Mouse (Mus musculus): Measurements from ENCODE around the gene Epha4. TPM values are rescaled to one million over a fixed set of nuclear protein-coding genes. Genes with fewer than 3 reads are reported as not detected.

Gene Epha4
- polyA plus RNA-seq, 1 experiment: 0.22 TPM

GRCm38 (mm10) chr1:77473446-77474376 is 41.2 kb downstream of the Epha4 start:
- no peak overlapping the region for H3K27ac ChIP-seq (ENCODE audit: control insufficient read depth, insufficient read depth, low read depth, low read length)
- H3K27me3 ChIP-seq (ENCODE audit: control insufficient read depth, insufficient read depth, low read length): no peaks in the 10 kb centered on the region
- no peak overlapping the region for H3K4me3 ChIP-seq (ENCODE audit: control insufficient read depth, low read depth, low read length)
- H3K36me3 ChIP-seq (ENCODE audit: control insufficient read depth, insufficient read depth, low read length): no peaks in the 10 kb centered on the region
- no peaks in the 10 kb centered on the region for H3K4me1 ChIP-seq (ENCODE audit: control insufficient read depth, insufficient read depth, low read length)
- no peak for TF ChIP-seq CTCF (IDR thresholded peaks at IDR 0.05; ENCODE audit: control insufficient read depth, insufficient read depth, insufficient replicate concordance, low read depth, low read length)
- no peak for TF ChIP-seq POLR2A (IDR thresholded peaks at IDR 0.05; ENCODE audit: control insufficient read depth, low read depth, low read length)

GRCm38 (mm10) chr1:77472566-77472965 is 42.3 kb downstream of the Epha4 start:
- TF ChIP-seq POLR2A (IDR thresholded peaks at IDR 0.05; ENCODE audit: control insufficient read depth, low read depth, low read length) (no peak), CTCF (IDR thresholded peaks at IDR 0.05; ENCODE audit: control insufficient read depth, insufficient read depth, insufficient replicate concordance, low read depth, low read length) (no peak)
- H3K36me3 ChIP-seq (ENCODE audit: control insufficient read depth, insufficient read depth, low read length): no peaks in the 10 kb centered on the region
- H3K27ac ChIP-seq (ENCODE audit: control insufficient read depth, insufficient read depth, low read depth, low read length): no peak overlapping the region
- H3K4me1 ChIP-seq (ENCODE audit: control insufficient read depth, insufficient read depth, low read length): no peaks in the 10 kb centered on the region
- H3K27me3 ChIP-seq (ENCODE audit: control insufficient read depth, insufficient read depth, low read length): no peaks in the 10 kb centered on the region
- H3K4me3 ChIP-seq (ENCODE audit: control insufficient read depth, low read depth, low read length): no peak overlapping the region

- Histone ChIP-seq H3K4me1 (ENCODE audit: control insufficient read depth, insufficient read depth, low read length) (no peaks in the 10 kb centered on the region), H3K27me3 (ENCODE audit: control insufficient read depth, insufficient read depth, low read length) (no peaks in the 10 kb centered on the region), H3K36me3 (ENCODE audit: control insufficient read depth, insufficient read depth, low read length) (no peaks in the 10 kb centered on the region), H3K27ac (ENCODE audit: control insufficient read depth, insufficient read depth, low read depth, low read length) (no peak overlapping the region), H3K4me3 (ENCODE audit: control insufficient read depth, low read depth, low read length) (no peak overlapping the region)
- TF ChIP-seq POLR2A (IDR thresholded peaks at IDR 0.05; ENCODE audit: control insufficient read depth, low read depth, low read length) (no peak), CTCF (IDR thresholded peaks at IDR 0.05; ENCODE audit: control insufficient read depth, insufficient read depth, insufficient replicate concordance, low read depth, low read length) (no peak)
Observed at GRCm38 (mm10) chr1:77471447-77471846, 43.4 kb downstream of the Epha4 start.

DNA sequence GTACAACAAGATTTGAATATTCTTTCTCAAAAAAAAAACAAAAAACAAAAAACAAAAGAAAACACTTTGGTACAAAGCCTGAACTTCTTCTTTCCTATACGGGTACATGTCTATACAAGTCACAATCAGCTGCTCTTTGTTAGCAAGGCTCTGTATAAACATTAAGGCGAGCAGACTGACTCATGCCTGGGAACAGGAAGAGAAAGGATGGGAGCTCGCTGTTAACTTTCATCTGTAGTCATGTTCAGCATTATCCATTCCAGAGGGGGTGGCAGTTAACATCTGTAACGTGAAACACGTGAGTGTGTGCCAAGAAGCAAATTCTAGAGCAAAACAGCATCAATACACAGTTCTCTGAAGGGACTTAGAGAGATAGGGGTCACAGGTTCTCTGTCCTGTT is 43.9 kb downstream of the Epha4 start:
- Histone ChIP-seq H3K4me1 (ENCODE audit: control insufficient read depth, insufficient read depth, low read length) (no peaks in the 10 kb centered on the region), H3K4me3 (ENCODE audit: control insufficient read depth, low read depth, low read length) (no peak overlapping the region), H3K36me3 (ENCODE audit: control insufficient read depth, insufficient read depth, low read length) (no peaks in the 10 kb centered on the region), H3K27ac (ENCODE audit: control insufficient read depth, insufficient read depth, low read depth, low read length) (no peak overlapping the region), H3K27me3 (ENCODE audit: control insufficient read depth, insufficient read depth, low read length) (no peaks in the 10 kb centered on the region)
- TF ChIP-seq CTCF (IDR thresholded peaks at IDR 0.05; ENCODE audit: control insufficient read depth, insufficient read depth, insufficient replicate concordance, low read depth, low read length): no peak
- no peak for TF ChIP-seq POLR2A (IDR thresholded peaks at IDR 0.05; ENCODE audit: control insufficient read depth, low read depth, low read length)

DNA sequence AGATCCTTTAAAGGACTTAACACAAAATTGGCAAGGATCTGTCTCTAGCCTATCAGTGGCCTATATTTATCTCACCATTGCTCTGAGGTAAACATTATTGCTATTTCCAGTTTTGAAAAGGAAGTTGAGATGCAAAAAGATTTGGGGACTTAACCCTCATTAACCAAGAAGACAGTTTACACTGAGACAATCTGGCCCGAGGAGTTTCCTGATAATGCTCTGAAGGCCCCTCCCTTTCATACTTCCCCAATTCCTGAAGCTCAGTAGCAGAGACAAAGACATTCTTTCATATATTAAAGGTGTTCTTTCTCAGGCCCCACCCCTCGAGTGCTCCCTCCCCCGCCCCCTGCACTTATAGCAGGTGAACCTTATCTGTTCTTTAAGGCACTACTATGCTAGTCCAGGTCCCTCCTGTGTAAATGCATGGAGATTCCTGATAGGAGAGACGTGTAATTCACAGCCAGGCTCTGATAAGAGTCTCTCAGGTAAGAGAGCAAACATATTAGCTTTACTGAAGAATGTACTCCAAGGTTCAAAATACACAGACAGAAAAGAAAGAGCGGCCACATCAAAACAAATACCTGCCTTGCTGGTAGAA is 46.1 kb downstream of the Epha4 start:
- H3K27me3 ChIP-seq (ENCODE audit: control insufficient read depth, insufficient read depth, low read length): no peaks in the 10 kb centered on the region
- H3K4me3 ChIP-seq (ENCODE audit: control insufficient read depth, low read depth, low read length): no peak overlapping the region
- no peaks in the 10 kb centered on the region for H3K4me1 ChIP-seq (ENCODE audit: control insufficient read depth, insufficient read depth, low read length)
- no peaks in the 10 kb centered on the region for H3K36me3 ChIP-seq (ENCODE audit: control insufficient read depth, insufficient read depth, low read length)
- TF ChIP-seq CTCF (IDR thresholded peaks at IDR 0.05; ENCODE audit: control insufficient read depth, insufficient read depth, insufficient replicate concordance, low read depth, low read length): no peak
- no peak for TF ChIP-seq POLR2A (IDR thresholded peaks at IDR 0.05; ENCODE audit: control insufficient read depth, low read depth, low read length)
- no peak overlapping the region for H3K27ac ChIP-seq (ENCODE audit: control insufficient read depth, insufficient read depth, low read depth, low read length)

- H3K27me3 ChIP-seq (ENCODE audit: control insufficient read depth, insufficient read depth, low read length): no peaks in the 10 kb centered on the region
- no peak overlapping the region for H3K27ac ChIP-seq (ENCODE audit: control insufficient read depth, insufficient read depth, low read depth, low read length)
- H3K4me3 ChIP-seq (ENCODE audit: control insufficient read depth, low read depth, low read length): no peak overlapping the region
- H3K36me3 ChIP-seq (ENCODE audit: control insufficient read depth, insufficient read depth, low read length): no peaks in the 10 kb centered on the region
- H3K4me1 ChIP-seq (ENCODE audit: control insufficient read depth, insufficient read depth, low read length): no peaks in the 10 kb centered on the region
- TF ChIP-seq CTCF (IDR thresholded peaks at IDR 0.05; ENCODE audit: control insufficient read depth, insufficient read depth, insufficient replicate concordance, low read depth, low read length) (no peak), POLR2A (IDR thresholded peaks at IDR 0.05; ENCODE audit: control insufficient read depth, low read depth, low read length) (no peak)
Observed at GRCm38 (mm10) chr1:77465524-77465923, 49.4 kb downstream of the Epha4 start.

GRCm38 (mm10) chr1:77464108-77464507 is 50.8 kb downstream of the Epha4 start:
- Histone ChIP-seq H3K27me3 (ENCODE audit: control insufficient read depth, insufficient read depth, low read length) (no peaks in the 10 kb centered on the region), H3K4me1 (ENCODE audit: control insufficient read depth, insufficient read depth, low read length) (no peaks in the 10 kb centered on the region), H3K27ac (ENCODE audit: control insufficient read depth, insufficient read depth, low read depth, low read length) (no peak overlapping the region), H3K36me3 (ENCODE audit: control insufficient read depth, insufficient read depth, low read length) (no peaks in the 10 kb centered on the region), H3K4me3 (ENCODE audit: control insufficient read depth, low read depth, low read length) (no peak overlapping the region)
- TF ChIP-seq CTCF (IDR thresholded peaks at IDR 0.05; ENCODE audit: control insufficient read depth, insufficient read depth, insufficient replicate concordance, low read depth, low read length) (no peak), POLR2A (IDR thresholded peaks at IDR 0.05; ENCODE audit: control insufficient read depth, low read depth, low read length) (no peak)
